18 mouse cellular contexts compared by ENCODE assay signal in genomic region chr6:30153733-30154415, GRCm38 (mm10).
"Had no signal": no experiment of that assay in that cellular context is flagged by ENCODE, and none has a peak within 500 bp of the region (broad histone marks: within the 10 kb centered on the region; RNA-seq: fewer than 3 reads in every experiment).

No protein-coding gene starts in this region.

- H3K4me1 ChIP-seq: limb, embryonic 12.5 days; limb, embryonic 15.5 days had no signal

- H3K9me3 ChIP-seq: limb, embryonic 12.5 days; limb, embryonic 15.5 days; liver, embryonic 12.5 days; midbrain, embryonic 15.5 days had no signal

- ATAC-seq: liver, embryonic 12.5 days; midbrain, embryonic 15.5 days had no signal

- DNase-seq: kidney, adult 18-20 months; kidney, adult 9 months; kidney, postnatal 14 days; kidney, postnatal 4 days; left cerebral cortex, postnatal 4 days; lung, adult 2 months; lung, postnatal 14 days; lung, postnatal 4 days; thymus, adult 2 months; thymus, postnatal 14 days; thymus, postnatal 4 days had no signal

- H3K36me3 ChIP-seq: midbrain, embryonic 15.5 days had no signal

- H3K4me3 ChIP-seq: limb, embryonic 12.5 days; limb, embryonic 15.5 days; liver, embryonic 12.5 days; midbrain, embryonic 15.5 days; myocyte had no signal

- H3K9ac ChIP-seq: limb, embryonic 12.5 days; limb, embryonic 15.5 days; liver, embryonic 12.5 days; midbrain, embryonic 15.5 days had no signal

- H3K27ac ChIP-seq: limb, embryonic 12.5 days; limb, embryonic 15.5 days; liver, embryonic 12.5 days; midbrain, embryonic 15.5 days; stomach, postnatal 0 days had no signal

- H3K27me3 ChIP-seq: limb, embryonic 12.5 days; limb, embryonic 15.5 days; midbrain, embryonic 15.5 days had no signal

- H3K4me2 ChIP-seq: limb, embryonic 12.5 days; limb, embryonic 15.5 days; liver, embryonic 12.5 days; midbrain, embryonic 11.5 days; midbrain, embryonic 15.5 days had no signal
